Mouse (Mus musculus): Measurements from ENCODE around the gene Rwdd1. TPM values are rescaled to one million over a fixed set of nuclear protein-coding genes. Genes with fewer than 3 reads are reported as not detected.

Gene Rwdd1
- total RNA-seq, 2 experiments from 2014 or later: 125 to 128 TPM

Other genes with a start within 250 kb of the Rwdd1 start
- gene Sult3a2, start 232.9 kb downstream of the Rwdd1 start, total RNA-seq (2021): not detected
- not detected for gene Sult3a1, start 161.9 kb downstream of the Rwdd1 start, total RNA-seq (2021)
- gene Rsph4a, start 114.5 kb downstream of the Rwdd1 start, total RNA-seq (2021): not detected
- 1 to 10 TPM; 5.5 to 7.6 TPM for gene Zup1, start 68.4 kb downstream of the Rwdd1 start, total RNA-seq (2021)
- gene Trappc3l, start 18.0 kb upstream of the Rwdd1 start, total RNA-seq (2021): not detected
- not detected for gene Calhm4, start 24.7 kb upstream of the Rwdd1 start, total RNA-seq (2021)
- gene Calhm5, start 76.9 kb upstream of the Rwdd1 start, total RNA-seq (2021): 1 to 10 TPM in 1 of 2 experiments, under 1 TPM in 1; 0.88 to 1.1 TPM
- gene Calhm6, start 108.4 kb upstream of the Rwdd1 start, total RNA-seq (2021): not detected
- 1 to 10 TPM; 5.7 to 5.8 TPM for gene Dse, start 188.1 kb upstream of the Rwdd1 start, total RNA-seq (2021)